Mouse (Mus musculus) urinary bladder, postnatal 25 days (tissue): ENCODE data around the gene Cit.

ENCODE experiments used
- DNase-seq: peaks from one replicate; pipeline ENCODE4 v3.0.0; 2022; ENCODE audit warnings: low spot score

Gene Cit

DNA sequence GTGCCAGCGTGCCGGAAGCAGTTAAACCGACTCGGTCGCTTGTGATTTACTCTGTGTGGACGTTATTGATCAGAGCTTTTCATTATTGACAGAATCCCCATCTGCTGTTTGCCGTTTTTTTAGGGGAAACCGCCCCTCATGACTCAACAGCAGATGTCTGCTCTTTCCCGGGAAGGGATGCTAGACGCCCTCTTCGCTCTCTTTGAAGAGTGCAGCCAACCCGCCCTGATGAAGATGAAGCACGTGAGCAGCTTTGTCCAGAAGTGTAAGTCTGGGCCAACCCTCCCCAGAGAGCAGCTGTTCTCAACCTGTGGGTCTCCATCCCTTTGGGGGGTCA lies 5.9 kb downstream of the Cit start:
- no peak for DNase-seq

DNA sequence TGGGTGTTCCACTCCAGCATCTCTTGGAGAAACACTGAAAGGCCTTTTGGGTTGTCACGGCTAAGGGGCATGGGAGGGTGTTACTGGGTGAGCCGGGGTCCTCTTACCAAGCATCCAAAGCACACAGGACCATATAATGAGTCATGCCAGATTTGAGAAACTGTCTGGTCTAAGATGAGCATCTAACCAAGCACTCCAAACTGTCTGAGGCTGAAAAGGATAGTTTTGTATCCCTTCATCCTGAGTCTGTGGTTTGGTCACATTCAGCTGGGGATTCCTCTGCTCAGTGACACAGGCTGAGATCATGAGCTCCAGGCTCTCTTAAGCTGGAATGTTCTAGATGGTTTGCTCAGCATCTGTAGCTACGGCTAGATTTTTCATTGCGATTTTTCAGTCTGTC lies 7.4 kb downstream of the Cit start:
- no peak for DNase-seq

DNA sequence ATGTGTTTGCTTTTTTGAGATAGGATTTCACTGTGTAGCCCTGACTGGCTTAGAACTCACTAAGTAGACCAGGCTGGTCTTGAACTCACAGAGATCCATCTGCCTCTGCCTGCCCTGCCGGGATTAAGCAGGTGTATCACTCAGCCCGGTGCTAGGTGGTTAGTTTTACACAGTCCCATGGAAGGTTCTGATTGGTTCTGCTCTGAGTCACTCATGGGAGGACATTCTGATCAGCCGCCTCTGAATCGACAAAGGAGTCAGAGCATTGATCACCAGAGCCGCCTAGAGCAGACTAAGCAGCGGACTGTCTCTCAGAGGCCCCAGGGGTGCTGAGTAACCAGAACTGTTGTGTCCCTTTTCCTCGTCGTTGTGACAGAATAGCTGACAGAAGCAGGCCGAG lies 8.6 kb downstream of the Cit start:
- no peak for DNase-seq

DNA sequence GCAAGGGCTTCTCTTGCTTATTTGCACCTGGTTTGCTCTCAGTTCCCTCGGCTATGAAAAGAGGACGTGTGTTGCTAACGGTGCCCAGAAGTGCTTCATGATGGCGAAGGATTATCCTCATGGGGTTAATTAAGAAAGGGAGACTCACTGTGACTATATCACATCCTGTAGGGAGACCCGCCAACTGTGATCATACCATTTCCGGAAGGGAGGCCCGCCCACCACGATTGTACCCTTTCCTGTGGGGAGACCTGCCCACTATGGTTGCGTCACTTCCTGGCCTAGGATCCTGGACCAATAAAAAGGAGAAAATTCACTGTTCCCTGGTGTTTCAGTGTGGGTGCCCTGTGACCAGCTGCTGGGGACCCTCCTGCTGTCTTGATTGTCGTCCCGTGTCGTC lies 9.3 kb downstream of the Cit start:
- DNase-seq: no peak

DNA sequence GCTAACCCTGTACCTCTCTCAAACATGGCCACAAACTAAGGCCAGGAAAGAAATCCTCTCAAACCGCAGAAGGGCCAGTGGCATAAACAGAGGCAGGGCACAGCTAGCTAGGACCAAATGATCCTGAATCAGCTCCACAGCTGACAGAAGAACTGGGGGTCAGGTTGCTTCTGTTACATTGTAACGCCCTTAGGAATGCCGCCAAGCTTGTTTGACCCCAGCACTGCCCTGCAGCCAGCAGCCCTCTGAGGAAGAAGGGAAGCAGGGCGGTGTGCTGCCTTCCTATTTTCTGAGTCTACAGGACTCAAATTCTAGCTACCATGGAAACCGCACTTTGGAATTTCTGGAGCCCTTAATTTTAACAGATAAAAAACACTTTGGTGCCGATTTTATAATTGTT lies 13.6 kb downstream of the Cit start:
- DNase-seq: peak; percentile 31

DNA sequence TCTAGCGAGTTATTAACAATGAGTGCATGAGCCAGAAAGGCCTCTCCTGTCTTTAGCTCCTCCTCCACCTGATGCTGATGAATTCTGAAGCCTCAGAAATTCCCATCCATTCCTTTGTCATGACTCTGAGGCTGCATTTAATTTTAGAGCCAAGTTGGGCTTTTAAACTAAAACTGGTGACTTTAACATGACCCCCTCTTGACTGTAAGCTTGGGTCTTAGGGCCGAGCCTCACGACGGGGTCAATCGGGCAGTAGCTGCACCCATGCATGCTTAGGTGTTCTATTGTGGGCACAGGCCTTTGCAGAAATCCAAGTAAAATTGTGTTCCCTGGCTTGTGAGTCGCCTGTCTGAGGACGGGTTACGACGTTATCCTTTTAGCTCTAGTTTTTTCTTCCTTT lies 14.4 kb downstream of the Cit start:
- no peak for DNase-seq

DNA sequence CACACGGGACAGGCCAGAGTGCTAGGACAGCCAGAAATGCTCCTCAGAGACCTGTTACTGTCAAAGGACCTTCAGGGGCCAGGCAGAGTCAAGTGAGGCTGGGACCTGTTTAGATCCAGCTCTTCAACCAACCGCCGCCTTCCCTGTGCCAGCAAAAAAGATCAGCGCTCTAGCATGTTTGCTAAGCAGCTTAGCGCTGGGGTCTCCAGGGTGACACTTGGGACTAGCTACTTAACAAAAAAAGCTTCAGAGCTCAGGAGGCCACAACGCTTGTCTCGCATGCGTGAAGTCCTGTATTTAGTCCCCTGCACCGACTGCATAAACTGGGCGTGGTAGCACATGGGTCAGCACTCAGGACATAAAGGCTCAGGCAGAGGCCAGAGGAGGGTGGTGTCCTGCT lies 16.9 kb downstream of the Cit start:
- DNase-seq: no peak

DNA sequence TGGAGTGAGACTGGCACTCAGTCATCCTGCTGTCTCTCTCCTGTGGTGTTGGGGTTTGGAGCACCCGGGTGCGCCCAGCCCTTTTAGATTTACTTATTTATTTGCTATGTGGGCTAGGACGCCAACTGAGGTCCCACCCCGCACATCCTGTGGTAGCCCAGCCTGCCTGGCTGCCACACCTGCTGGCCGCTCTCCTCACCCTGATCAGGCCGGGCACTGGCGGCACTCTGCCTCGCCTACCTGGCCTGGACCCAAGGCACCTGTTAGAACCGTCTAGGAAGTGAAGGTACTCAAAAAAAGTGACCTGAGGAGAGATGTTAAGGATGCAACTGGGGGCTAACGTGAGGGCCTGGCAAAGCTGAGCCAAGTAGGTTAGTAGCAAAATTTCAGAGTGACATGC lies 17.4 kb downstream of the Cit start:
- DNase-seq: no peak

DNA sequence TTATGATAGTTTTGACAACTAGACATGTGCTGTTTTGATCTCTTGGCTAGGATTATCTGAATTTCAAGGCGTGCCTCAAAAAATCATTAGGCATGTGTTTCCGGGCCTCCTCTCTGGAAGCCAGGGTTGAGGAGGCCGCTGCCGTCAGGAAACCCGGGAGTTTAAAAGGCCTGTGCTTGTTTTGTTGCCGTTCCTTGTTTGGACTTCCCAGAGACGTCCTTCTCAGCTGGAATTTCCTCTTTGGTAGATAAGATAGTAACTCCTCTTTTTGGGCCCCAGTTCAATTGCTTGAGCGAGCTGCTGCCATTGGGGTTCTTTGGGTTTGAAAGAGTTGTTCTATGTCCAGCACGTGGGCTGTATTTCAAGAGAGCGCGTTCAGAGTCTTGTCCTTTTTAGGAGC lies 21.2 kb downstream of the Cit start:
- no peak for DNase-seq

DNA sequence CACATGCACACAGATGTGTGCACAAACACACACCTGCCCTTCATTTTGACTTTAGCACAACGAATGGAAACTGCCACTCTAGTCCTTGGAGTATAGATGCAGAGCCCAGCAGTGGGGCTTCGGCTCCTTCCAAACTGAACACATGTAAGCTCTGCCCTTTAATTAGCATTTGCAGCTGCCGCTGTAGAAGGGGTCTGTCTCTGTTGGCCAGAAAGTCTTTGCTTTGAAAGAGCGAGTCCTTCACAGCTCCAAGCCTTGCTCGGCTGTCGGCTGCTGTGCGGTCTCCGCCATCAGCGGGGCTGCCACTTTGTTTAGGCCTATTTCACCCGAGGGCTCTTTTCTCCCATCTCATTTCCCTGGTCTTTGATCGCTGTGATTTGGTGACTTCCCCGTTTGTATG lies 23.5 kb downstream of the Cit start:
- DNase-seq: no peak

DNA sequence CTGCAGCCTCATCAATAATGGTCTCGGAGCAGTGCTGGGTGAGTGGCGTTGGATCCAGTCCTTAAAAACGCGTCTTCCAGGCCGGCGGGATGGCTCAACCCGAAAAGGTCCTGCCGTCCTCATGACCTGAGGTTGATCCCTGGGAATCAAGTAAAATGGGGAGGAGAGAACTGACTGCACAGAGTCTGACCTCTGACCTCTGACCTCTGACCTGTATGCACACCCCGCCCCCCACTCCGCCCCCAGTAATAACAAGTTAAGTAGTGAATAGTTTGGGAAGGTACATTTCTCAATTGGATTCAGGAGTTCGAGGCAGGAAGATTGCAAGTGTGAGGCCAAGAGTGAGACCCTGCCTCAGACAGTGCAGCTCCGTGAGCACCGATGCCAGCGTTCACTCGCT lies 24.1 kb downstream of the Cit start:
- DNase-seq: no peak

DNA sequence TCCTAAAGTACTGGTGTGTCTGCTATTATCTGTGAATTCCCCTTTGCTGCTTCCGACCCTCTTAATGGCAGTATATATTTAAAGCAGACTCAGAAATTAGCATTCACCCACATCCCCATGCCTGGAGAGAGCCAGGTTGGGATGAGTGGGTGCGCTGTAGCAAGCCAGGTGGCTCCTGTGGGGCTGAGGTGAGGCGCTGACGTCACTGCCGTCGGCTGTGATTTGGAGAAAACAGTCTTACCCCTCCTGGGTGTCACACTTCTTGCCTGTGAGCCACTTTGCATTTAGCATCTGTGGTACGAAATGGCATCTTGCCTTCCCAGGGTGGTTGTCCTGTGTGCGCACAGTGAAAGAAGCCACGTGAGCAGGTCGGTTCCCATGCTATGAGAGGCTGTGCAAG lies 26.1 kb downstream of the Cit start:
- DNase-seq: no peak

DNA sequence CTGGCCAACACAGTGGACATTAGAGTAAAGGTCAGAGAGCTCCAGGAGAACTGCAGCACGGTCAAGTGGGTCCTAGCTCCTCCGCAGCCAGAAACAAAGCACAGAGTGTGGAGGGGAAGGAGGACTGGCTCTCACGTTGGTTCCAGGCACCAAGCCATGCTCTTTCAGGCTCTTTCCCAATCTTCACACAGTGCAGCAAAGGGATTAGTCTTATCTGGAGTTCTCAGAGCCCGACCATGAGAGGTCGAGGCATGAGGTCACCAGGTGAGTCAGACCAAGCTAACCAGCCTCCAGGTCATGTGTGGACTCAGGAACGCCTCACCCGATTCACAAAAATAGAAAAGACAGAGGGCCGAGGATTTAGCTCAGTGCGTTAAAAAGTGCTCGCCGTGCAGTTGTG lies 27.0 kb downstream of the Cit start:
- DNase-seq: no peak

DNA sequence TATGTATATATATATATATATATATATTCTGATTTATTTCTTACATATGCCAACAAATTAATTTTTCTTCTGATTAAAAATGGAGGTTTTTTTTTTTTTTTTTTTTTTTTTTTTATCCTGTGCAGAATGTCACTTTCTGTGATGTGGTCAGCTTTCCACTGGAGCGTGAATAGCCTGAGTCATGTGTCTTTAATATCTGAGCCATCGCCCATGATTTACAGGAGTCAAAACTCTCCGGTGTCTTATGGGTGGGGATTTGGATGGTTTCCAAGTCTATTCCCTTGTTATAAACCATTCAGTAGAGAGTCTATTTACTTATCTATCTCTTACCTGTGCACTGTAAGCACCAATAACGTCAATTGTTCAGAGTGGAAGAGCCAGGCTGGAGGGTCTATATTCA lies 27.9 kb downstream of the Cit start:
- no peak for DNase-seq

DNA sequence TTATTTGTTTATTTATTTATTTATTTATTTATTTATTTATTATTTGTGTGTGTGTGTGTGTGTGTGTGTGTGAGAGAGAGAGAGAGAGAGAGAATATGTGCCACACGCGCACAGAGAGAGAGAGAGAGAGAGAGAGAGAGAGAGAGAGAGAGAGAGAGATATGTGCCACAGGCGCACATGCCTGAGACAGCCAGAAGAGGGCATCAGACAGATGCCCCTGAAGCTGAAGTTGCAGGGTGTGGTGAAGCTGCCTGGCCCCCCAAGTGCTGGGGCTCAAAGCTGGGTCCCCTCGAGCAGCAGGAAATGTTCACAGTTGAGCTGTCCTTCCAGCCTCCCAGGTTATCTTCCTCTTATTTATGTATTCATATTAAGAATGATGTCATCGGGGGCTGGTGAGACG lies 32.3 kb downstream of the Cit start:
- DNase-seq: no peak

DNA sequence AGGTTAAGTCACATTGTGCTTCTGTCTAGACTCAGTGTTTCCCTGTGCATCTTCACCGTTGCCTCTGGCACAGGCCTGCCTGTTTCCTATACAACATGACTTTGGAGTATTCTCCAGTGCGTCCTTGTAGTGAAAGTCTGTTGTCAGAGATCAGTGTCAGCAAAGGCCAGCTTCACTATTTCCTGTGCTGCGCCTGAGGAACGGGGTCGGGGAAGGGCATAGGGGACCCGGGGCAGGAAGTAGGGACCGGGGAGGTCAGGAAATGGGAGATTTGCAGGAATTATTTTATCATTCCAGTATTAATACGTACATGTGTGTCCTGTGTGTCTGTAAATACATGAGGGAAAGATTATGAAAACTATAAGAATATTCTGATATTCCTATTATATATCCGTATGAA lies 37.1 kb downstream of the Cit start:
- DNase-seq: no peak

DNA sequence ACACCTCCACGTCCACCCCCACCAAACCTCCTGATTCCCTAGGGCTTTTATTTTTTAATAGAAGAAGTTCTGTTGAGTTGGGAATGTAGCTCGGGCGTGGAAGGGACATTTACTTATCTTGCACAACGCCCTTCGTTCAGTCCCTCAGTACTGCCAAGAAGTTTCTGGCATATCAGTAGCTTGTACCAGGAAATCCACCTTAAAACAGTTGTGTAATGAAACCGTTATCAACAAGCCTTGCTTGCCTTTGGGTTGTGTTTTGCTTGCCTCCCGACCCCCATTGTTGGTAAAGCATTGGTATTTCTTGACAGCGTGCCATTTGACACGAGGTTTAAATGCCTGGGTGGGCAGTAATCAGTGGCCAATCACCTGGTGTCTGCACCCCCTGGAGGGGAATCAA lies 39.4 kb downstream of the Cit start:
- DNase-seq: no peak

DNA sequence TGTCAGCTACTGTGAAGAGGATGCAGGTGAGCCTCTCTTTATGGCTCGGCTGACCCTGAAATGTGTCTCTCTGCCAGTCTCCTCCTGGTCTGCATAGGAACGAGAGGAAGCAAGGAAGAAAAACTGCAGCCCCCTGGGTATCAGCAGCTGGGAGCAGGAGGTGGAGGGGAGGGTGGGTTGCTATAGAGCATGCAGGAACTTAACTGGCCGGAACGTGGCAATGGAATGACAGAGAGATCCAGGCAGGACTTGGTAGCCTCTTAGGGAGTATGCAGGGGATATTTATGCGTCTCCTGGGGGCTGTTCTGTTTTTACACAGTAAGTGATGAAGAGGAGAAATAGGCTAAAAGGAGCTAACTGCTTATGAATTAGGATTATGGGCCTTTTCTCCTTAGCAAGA lies 48.7 kb downstream of the Cit start:
- no peak for DNase-seq

DNA sequence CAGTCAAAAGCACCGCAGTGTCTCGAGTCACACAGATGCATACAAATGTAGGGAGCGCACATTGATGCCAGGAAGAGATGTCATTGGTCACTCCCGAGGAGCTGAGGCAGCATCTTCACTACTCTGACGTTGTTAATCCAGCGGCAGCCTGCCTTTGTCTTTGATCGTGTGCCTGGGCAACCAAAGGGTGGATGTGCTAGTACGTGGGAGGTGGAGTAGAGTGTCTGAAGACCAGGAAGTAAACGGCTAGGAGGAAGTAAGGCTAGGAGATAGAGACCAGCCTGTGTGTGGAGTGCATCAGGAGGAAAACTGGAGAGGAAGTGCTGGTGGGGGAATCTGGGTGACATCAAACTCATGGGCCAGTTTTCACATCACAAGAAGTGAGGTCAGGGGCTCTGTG lies 52.0 kb downstream of the Cit start:
- DNase-seq: no peak

DNA sequence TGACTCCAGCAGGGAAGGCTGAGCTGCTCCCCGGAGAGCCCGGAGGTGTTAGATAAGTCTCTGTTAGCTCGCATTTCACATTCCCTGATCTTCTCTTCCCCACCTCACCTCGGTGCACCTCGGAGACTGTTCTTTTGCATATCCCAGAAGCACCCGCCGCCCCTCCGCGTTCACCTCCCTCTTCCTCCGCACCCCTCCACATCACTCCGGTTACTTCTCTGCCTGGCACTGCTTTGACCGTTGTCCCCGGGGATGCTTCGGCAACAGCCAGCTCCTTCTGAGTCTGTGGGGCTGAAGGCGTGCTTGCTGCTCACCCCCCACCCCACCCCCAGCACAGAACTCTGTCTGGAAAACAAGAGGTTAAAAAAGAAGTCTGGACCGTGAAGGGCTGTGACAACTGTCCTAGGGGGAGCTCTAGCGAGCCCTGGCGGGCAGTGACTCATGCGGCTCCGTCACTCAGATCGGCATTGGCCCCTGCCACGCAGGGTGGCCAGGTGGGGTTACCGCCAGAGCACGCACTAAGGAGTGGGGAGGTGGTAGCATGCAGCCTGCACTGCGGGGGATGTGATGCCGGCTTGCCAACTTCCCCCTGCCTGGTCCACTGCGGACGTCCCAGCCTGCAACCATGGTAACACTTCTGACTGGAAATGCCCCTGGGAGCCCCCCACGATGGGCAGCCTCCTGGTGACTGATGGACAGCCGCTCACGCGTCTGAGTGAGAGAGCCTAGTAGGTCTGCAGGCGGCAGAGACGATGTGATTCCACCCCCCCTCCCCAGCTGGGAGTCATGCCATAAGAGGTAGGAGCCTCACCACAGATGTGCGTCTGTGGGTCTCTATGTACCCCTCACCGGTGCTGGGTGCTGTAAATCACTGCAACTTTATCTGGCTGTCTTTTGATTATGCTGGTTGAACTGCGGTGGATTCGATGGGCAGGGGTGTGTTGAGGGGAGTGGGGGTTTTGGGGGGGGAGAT lies 62.2 kb downstream of the Cit start:
- DNase-seq: peak; percentile 43

DNA sequence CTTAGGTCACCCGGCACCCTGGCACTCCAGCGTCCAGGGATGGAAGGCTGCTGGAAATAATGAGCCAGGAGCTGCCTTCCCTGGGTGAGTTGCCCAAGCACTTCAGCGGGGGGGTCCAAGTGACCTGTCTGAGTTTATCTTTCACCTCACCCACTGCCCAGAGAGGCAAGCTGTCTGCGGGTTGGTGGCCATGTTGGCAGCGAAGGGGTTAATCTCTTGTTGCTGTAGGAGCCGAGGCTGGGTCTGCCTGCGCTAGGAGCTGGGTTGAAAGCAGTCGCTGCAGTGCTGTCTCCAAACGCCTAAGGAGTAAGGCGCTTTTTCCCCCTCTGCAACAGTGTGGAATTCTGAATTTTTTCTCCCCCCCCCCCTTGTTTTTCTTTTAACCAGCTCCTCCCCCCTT lies 63.2 kb downstream of the Cit start:
- no peak for DNase-seq

DNA sequence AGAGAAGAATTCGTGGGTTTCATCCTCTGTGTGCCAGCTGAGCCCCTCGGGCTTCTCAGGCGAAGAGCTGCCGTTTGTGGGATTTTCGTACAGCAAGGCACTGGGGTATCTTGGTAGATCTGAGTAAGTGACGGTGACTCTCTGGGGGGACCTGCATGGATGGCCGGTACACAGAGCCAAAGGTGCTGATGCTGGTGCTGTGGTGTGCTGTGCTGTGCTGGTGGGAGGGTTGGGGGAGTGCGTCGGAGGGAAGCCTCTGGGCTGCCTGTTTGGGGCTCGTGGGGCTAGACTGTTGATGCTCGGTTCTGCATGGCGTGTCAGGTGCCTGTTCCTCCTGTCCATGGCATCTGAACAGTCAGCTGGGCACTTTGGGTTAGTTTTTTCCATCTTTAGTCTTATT lies 63.6 kb downstream of the Cit start:
- DNase-seq: no peak

DNA sequence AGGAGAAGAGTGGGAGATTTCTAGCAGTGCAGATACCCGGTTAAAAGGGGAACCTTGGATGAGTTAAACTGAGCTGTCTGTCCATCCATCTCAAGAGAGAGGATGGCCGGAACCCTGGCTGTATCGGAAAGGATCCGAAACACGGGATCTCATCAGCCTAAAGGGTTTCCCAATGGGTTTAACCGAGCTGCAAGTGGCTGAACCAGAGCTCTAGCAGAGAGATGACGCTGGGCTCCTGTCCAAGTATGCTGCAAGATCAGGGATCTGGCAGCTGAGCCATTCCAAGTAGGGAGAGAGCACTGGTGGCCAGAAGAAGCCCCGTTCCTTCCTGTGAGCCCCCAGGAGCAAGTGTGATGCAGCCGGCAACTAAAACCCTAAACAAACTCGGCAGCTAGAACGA lies 64.0 kb downstream of the Cit start:
- DNase-seq: peak; percentile 45

DNA sequence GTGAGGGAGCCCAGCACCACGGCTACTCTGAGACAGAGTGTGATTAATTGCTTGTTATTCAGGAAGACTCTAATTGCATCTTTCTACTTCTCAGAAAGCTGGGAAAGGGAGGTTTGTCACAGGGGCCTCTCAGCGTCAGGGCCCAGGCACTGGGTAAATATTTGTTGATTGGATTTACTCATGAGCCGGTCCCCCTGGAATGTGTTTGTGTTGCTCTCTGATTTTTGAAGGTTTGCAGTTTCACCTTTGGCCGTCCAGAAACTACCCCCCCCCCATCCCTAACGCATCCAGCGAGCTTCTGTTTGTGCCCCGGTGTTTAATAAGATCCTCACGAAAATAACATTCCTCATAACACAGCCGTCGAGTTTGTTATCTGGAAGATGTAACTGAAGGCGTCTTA lies 65.4 kb downstream of the Cit start:
- no peak for DNase-seq

DNA sequence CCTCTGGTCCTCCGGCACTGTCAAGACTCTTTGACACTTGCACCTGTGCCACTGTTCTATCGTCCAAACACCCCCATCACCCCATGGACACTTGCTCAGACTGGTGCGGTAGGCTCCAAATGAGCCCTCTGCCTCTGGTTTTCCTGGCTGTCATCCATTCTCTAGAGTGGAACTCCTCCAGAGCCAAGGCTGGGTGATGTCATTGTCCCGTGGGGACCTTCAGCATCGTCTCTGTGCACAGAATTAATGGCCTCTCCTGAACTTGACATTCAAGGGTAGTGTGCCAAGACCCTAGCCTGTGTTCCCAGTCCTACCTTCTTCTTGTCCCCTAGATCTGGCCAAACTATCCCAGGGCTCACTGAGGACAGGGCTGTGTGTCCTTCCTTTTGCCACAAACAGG lies 70.4 kb downstream of the Cit start:
- DNase-seq: no peak
